Mouse (Mus musculus): ENCODE data around the gene Rps6kb2.

- TF ChIP-seq CTCF (IDR thresholded peaks at IDR 0.05; ENCODE audit: extremely low read depth, insufficient read length, insufficient replicate concordance, low read depth, low read length), result no peak
- 0 out of 2 replicates have a peak, but pooled peaks have one; percentile 21 for TF ChIP-seq POLR2A (IDR thresholded peaks at IDR 0.05; ENCODE audit: low read depth, low read length)
Measured at GRCm38 (mm10) chr19:4155223-4156072, 7.7 kb downstream of the Rps6kb2 start.
